In genomic region chr16:49920191-49920590, GRCm38 (mm10) we compare ENCODE assay signal across 14 mouse cellular contexts.
"Had no signal": no experiment of that assay in that cellular context is flagged by ENCODE, and none has a peak within 500 bp of the region (broad histone marks: within the 10 kb centered on the region; RNA-seq: fewer than 3 reads in every experiment).

No protein-coding gene starts in this region.

- H3K9me3 ChIP-seq: limb, embryonic 12.5 days; liver, embryonic 13.5 days; lung, embryonic 15.5 days; midbrain, embryonic 12.5 days; stomach, embryonic 15.5 days had no signal

- H3K4me1 ChIP-seq: midbrain, embryonic 12.5 days; stomach, embryonic 15.5 days had no signal

- H3K27ac ChIP-seq: layer of hippocampus, adult 2 months; limb, embryonic 12.5 days; liver, embryonic 13.5 days; lung, embryonic 15.5 days; macrophage; midbrain, embryonic 12.5 days; stomach, embryonic 15.5 days had no signal

- H3K4me3 ChIP-seq: layer of hippocampus, adult 2 months; limb, embryonic 12.5 days; liver, embryonic 13.5 days; lung, embryonic 15.5 days; midbrain, embryonic 12.5 days; stomach, embryonic 15.5 days had no signal

- ATAC-seq: liver, postnatal 0 days; midbrain, embryonic 16.5 days had no signal

- H3K27me3 ChIP-seq: limb, embryonic 12.5 days; liver, embryonic 13.5 days; lung, embryonic 15.5 days; midbrain, embryonic 12.5 days; stomach, embryonic 15.5 days had no signal

- DNase-seq: kidney, postnatal 4 days; liver; liver, embryonic 13.5 days; liver, postnatal 0 days; lung, postnatal 14 days; right cerebral cortex, postnatal 14 days; thymus, postnatal 36 days had no signal

- H3K9ac ChIP-seq: limb, embryonic 12.5 days; liver, embryonic 13.5 days; liver, postnatal 0 days; lung, embryonic 15.5 days; midbrain, embryonic 12.5 days; stomach, embryonic 15.5 days had no signal

- H3K4me2 ChIP-seq: limb, embryonic 12.5 days; liver, embryonic 13.5 days; lung, embryonic 15.5 days; midbrain, embryonic 12.5 days; stomach, embryonic 15.5 days had no signal

- H3K36me3 ChIP-seq: limb, embryonic 12.5 days; midbrain, embryonic 12.5 days; stomach, embryonic 15.5 days had no signal
